Mouse (Mus musculus) cerebellum, adult 2 months (tissue): ENCODE results near the gene Tnni3k. TPM values are rescaled to one million over a fixed set of nuclear protein-coding genes. Genes with fewer than 3 reads are reported as not detected.

Experiments
- DNase-seq, 2 experiments: peaks; one replicate each; pipeline ENCODE4 v3.0.0; 2021
- H3K27ac ChIP-seq: fragments of 200-500 bp; 2 replicates; pipeline ENCODE4 v1.5.1; 2012; ENCODE audit warnings: low read length, control low read depth, inconsistent platforms; ENCODE audit not compliant: insufficient read depth
- H3K27me3 ChIP-seq: fragments of 200-500 bp; 2 replicates; pipeline ENCODE4 v1.6.1; 2012; ENCODE audit warnings: inconsistent platforms, mild to moderate bottlenecking, low read length, moderate library complexity; ENCODE audit not compliant: control insufficient read depth, insufficient read depth
- H3K4me1 ChIP-seq: fragments of 200-500 bp; 2 replicates; pipeline ENCODE4 v1.6.1; 2011; ENCODE audit warnings: low read length; ENCODE audit not compliant: control insufficient read depth, insufficient read depth
- H3K4me3 ChIP-seq: fragments of 200-500 bp; replicated peaks from 2 replicates; pipeline ENCODE3; 2011; ENCODE audit warnings: mild to moderate bottlenecking, low read depth, low read length, control low read depth; ENCODE audit not compliant: insufficient read depth
- CTCF ChIP-seq: fragments of 200-500 bp; IDR thresholded peaks from 2 replicates; pipeline ENCODE4 v1.5.1; 2011; ENCODE audit warnings: low read depth, mild to moderate bottlenecking, control low read depth, low read length, moderate library complexity, borderline replicate concordance; ENCODE audit not compliant: insufficient read depth
- POLR2A ChIP-seq: fragments of 200-500 bp; IDR thresholded peaks from 2 replicates; pipeline ENCODE4 v1.6.1; 2011; ENCODE audit warnings: low read length, control low read depth, borderline replicate concordance; ENCODE audit not compliant: insufficient read depth
- WGBS: fragments of 180-500 bp; shearing (Covaris S2); methylation state at CpG from one replicate; pipeline ENCODE4 v1.1.7; 2018; 5-methylcytosine and 5-hydroxymethylcytosine counted together
- polyA plus RNA-seq: library from polyadenylated mRNA; depleted of rRNA; stranded (reverse); fragments of >200 nt; gene quantifications from 2 replicates; pipeline ENCODE4 v1.2.3, GENCODE M21; 2012; rRNA removed

Tnni3k gene
- polyA plus RNA-seq, 1 experiment, result 0.10 TPM

DNA sequence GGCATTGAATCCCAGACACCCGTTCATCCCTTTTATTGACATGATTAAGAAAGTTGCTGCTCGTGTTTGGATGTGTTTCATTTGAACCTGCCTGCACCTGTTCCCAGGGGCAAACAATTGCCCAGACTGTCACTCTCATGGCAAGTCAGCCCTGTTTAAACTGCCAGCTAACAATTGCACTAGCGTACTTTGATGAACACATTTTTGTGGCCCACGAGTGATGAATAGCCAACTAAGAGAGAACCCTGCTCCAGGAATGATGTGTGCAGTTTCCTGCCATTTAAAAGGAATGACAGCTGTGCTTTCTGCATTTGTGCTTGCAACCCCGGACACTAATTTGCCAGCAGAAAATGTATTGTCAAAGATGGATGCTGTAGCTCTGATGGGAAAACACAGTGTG, 312.3 kb downstream of the Tnni3k start:
- DNase-seq, result no peak
- 47% methylated on average over 5 of the region's 5 CpGs for WGBS
- Histone ChIP-seq H3K4me1 (no peaks in the 10 kb centered on the region), H3K27ac (no peak overlapping the region), H3K4me3 (no peak overlapping the region), H3K27me3 (no peaks in the 10 kb centered on the region)
- no peak for TF ChIP-seq POLR2A
- TF ChIP-seq CTCF, result no peak

DNA sequence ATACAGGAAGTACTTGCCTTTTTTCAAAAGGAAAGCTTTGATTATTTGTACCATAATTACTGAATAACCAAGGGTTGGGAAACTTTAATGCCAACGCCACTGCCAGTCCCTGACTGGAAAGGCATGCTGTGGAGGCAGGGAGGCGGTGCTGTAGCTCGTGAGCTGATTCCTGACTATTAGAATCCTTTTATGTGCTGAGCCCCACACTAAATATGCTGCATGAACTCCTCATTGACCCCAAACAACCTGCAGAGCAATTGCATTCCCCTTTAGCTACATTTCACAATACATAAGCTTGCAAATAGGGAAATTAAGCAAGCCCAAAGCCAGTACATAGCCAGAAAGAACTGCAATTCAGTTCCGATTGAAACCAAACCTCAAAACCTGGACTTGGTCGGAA, 313.7 kb downstream of the Tnni3k start:
- no peak overlapping the region for H3K27ac ChIP-seq
- H3K27me3 ChIP-seq, result no peaks in the 10 kb centered on the region
- H3K4me1 ChIP-seq, result no peaks in the 10 kb centered on the region
- TF ChIP-seq POLR2A (no peak), CTCF (no peak)
- WGBS, result 82% methylated on average over 5 of the region's 5 CpGs
- H3K4me3 ChIP-seq, result no peak overlapping the region
- no peak for DNase-seq

Other genes starting within 250 kb of the Tnni3k start
- 26.5 and 28.9 TPM in 2 replicates for gene Fpgt, start 38.0 kb upstream of the Tnni3k start, polyA plus RNA-seq
- 0.49 and 0.67 TPM in 2 replicates for gene Lrriq3, start 38.0 kb upstream of the Tnni3k start, polyA plus RNA-seq